Mouse (Mus musculus) midbrain, embryonic 13.5 days (tissue): ENCODE measurements around the gene Sirpa. TPM values are rescaled to one million over a fixed set of nuclear protein-coding genes. Genes with fewer than 3 reads are reported as not detected.
A peak's percentile ranks its signal among the peaks of the same experiment; 100 is the strongest.

Source experiments
- ATAC-seq: fragments of 200-750 bp; cut with Nextera tagmentation; 2 replicates; pipeline ENCODE4 v1.8.0; 2017; ENCODE audit warnings: mild to moderate bottlenecking, moderate TSS enrichment, moderate library complexity
- H3K27ac ChIP-seq: fragments of 300-500 bp; sonication (generic); 2 replicates; pipeline ENCODE4 v1.5.1; 2015; ENCODE audit warnings: inconsistent platforms, mild to moderate bottlenecking, moderate library complexity
- H3K27me3 ChIP-seq: fragments of 300-500 bp; sonication (generic); 2 replicates; pipeline ENCODE4 v1.6.1; 2015; ENCODE audit warnings: mild to moderate bottlenecking, inconsistent platforms
- H3K36me3 ChIP-seq: fragments of 300-500 bp; sonication (generic); 2 replicates; pipeline ENCODE4 v1.6.1; 2015; ENCODE audit warnings: mild to moderate bottlenecking, inconsistent platforms
- H3K4me1 ChIP-seq: fragments of 300-500 bp; sonication (generic); replicated peaks from 2 replicates; pipeline ENCODE4 v1.6.1; 2015; ENCODE audit warnings: inconsistent platforms
- H3K4me2 ChIP-seq: fragments of 300-500 bp; sonication (generic); replicated peaks from 2 replicates; pipeline ENCODE4 v1.6.1; 2015; ENCODE audit warnings: moderate library complexity, mild to moderate bottlenecking, inconsistent platforms
- H3K4me3 ChIP-seq: fragments of 300-500 bp; sonication (generic); replicated peaks from 2 replicates; pipeline ENCODE4 v1.5.1; 2015; ENCODE audit warnings: mild to moderate bottlenecking, inconsistent platforms
- H3K9ac ChIP-seq: fragments of 300-500 bp; sonication (generic); replicated peaks from 2 replicates; pipeline ENCODE4 v1.6.1; 2015; ENCODE audit warnings: mild to moderate bottlenecking, inconsistent platforms
- H3K9me3 ChIP-seq: fragments of 300-500 bp; sonication (generic); 2 replicates; pipeline ENCODE4 v1.6.1; 2016; ENCODE audit warnings: mild to moderate bottlenecking, inconsistent platforms
- WGBS: fragments of 180-500 bp; shearing (Covaris S2); methylation state at CpG from one replicate; pipeline ENCODE4 v1.1.7; 2015; 5-methylcytosine and 5-hydroxymethylcytosine counted together
- polyA plus RNA-seq: library from polyadenylated mRNA; unstranded; fragments of >200 nt; fragmentation: Nextera tagmentation; extraction: Ambion mirVana; gene quantifications from 2 replicates; pipeline ENCODE4 v1.2.1, GENCODE M21; 2015

The Sirpa gene
- polyA plus RNA-seq, 1 experiment from 2014 or later, result 21.0 TPM

DNA sequence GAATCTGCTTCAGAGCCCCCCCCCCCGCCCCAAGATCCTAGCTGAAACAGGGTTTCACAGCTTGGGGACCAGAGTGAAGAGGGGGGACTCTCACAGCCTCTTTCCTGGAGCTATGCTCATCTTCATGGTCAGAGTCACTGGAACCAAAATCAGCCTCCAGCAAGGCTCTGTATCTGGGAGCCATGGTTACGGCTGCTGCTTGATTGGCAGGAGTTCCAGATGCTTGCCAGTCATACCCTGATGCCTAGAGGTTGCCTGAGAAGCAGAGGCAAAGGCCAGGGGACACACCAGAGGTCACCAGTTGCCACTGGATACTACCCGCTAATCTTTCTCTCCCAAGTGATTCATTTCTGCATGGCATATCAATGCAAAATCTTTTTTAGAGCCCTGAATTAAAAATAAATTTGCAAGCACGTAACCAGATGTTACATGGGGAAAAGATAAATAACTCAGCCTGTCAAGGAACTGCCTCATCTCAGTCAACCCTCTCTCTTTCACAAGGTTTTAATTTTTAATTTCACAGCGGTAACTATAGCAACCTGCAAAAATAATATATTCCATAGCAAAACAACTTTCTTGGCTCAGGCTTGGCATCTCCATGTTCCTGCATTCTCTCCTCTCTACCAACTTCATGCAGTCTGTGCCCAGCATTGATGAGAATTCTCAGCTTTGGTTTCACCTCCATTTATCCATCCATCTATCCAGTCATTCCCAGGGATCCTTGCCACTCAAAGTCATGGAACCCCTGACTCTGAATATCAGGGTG, 28.5 kb upstream of the Sirpa start:
- Histone ChIP-seq H3K36me3 (no peaks in the 10 kb centered on the region), H3K27me3 (no peaks in the 10 kb centered on the region), H3K4me3 (no peak overlapping the region), H3K4me1 (peaks cover 13% of the 10 kb centered on the region), H3K9me3 (no peaks in the 10 kb centered on the region; the same call in 1 of the 2 replicates), H3K4me2 (no peak overlapping the region), H3K27ac (peak overlapping the region; percentile 4; the same call in 1 of the 2 replicates), H3K9ac (no peak overlapping the region)
- 63% methylated on average over 5 of the region's 5 CpGs for WGBS
- ATAC-seq, result peak; percentile 71; the same call in 1 of the 2 replicates

DNA sequence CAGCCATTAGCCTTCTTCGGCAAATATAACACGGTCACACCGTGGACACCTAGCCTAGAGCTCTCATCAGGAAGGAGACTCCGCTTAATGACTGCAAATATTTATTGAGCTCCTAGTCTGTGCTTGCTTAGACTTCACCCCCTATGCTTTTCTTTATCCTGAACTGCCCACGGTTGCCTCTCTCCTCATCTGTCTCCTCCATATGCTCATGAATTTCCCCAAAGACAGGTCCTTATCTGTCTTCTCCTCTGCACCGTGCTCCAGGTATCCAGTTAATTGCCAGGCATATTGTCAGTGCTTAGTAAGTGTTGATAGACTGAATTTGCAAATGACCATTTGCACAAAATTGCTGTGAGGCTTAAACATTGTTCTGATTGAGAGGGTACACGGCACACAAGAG, 23.5 kb upstream of the Sirpa start:
- H3K4me3 ChIP-seq, result no peak overlapping the region
- H3K27me3 ChIP-seq, result no peaks in the 10 kb centered on the region; the same call in 1 of the 2 replicates
- peaks cover 15% of the 10 kb centered on the region for H3K4me1 ChIP-seq
- WGBS, result 90% methylated on average over 7 of the region's 7 CpGs
- H3K27ac ChIP-seq, result no peak overlapping the region
- H3K4me2 ChIP-seq, result no peak overlapping the region
- no peaks in the 10 kb centered on the region; the same call in 1 of the 2 replicates for H3K9me3 ChIP-seq
- no peak overlapping the region for H3K9ac ChIP-seq
- no peak for ATAC-seq
- no peaks in the 10 kb centered on the region for H3K36me3 ChIP-seq

DNA sequence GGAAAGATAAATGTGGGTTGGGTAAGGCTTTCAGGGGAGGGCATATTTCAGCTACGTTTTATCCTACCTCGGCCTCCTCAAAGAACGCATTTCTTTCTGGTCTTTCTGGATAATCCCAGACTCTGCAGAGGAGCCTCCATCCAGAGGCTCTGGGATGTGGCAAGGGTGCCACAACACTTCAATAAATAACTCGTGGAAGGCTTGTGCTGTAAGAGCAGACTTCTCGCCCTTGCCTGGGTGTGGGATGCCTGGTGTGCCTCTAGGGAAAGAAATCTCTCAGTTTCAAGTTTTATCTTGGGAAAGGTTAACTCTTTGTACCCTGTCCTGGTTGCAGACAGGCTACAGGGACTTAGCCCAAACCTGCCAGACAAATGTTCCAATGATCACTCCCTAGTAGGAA, 23.1 kb upstream of the Sirpa start:
- no peaks in the 10 kb centered on the region; the same call in 1 of the 2 replicates for H3K9me3 ChIP-seq
- WGBS, result 82% methylated on average over 5 of the region's 5 CpGs
- H3K27ac ChIP-seq, result no peak overlapping the region

DNA sequence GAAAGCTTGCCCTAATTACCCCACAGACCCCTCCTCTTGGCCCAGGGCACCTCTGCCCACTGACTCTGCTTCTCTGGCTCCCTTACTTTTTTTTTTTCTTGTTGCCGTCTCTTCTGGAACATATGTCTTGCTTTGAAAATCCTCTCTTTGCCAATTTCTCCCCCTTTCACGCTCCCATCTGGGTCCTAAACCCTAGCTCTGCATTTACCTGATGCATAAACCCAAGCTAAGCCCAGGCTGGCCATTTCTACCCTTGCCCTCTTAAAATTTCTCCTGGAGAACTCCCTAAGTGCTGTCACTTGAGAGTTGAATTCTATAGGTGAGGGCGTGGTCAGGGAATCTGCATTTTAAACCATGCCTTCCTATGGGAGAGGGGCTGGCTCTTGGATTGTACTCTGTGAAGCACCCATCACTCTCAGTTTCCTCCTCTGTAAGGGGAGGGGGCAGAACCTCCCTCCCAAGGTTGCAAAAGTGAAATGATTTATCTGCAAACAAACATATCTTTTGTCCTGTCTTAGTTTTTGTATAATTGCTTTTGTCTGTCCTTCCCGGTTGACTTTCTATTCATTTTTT, 18.8 kb upstream of the Sirpa start:
- Histone ChIP-seq H3K4me3 (peak overlapping the region; percentile 29), H3K4me1 (peaks cover 20% of the 10 kb centered on the region), H3K27ac (peak overlapping the region; percentile 74), H3K9me3 (no peaks in the 10 kb centered on the region), H3K36me3 (no peaks in the 10 kb centered on the region), H3K4me2 (peak overlapping the region; percentile 56), H3K9ac (no peak overlapping the region), H3K27me3 (peaks cover 7% of the 10 kb centered on the region; the same call in 1 of the 2 replicates)
- 8% methylated on average over 4 of the region's 4 CpGs for WGBS
- ATAC-seq, result peak; percentile 56

More for the DNA sequence above, 23.1 kb upstream of the Sirpa start:
- Histone ChIP-seq H3K36me3 (no peaks in the 10 kb centered on the region), H3K9ac (no peak overlapping the region), H3K4me2 (no peak overlapping the region), H3K27me3 (no peaks in the 10 kb centered on the region; the same call in 1 of the 2 replicates), H3K4me3 (no peak overlapping the region), H3K4me1 (peaks cover 18% of the 10 kb centered on the region)
- no peak for ATAC-seq

DNA sequence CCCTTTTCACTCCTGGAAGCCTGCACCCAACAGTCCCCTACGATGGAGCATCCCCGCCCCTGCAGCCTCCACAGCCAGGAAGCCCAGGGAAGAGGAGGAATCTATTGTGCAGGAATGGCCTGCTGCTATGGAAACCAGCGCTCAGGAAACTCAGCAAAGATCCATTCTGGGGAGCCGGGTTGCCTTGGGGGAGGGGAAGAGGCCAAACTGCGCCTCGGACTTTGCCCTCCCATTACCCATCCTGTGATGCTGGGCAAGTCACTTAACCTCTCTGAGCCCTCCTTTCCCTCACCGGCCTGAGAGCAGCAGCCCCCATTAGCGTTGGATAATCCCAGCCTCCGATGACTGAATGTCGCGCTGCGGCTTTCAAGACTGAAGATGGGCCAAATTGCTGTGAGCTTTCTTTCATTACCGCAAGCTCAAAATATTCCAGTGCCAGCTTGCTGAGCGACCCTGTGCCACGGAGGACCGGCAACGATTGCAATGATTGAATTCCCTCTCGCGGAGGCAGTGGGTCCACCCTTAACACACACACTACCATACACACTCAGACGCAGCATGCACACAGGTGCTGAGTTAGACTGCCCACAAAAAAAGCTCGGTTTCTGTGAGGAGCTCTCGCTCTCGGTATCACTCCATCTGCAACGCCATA, 18.1 kb upstream of the Sirpa start:
- Histone ChIP-seq H3K9me3 (no peaks in the 10 kb centered on the region), H3K27ac (peak overlapping the region; percentile 74), H3K36me3 (no peaks in the 10 kb centered on the region), H3K27me3 (peaks cover 7% of the 10 kb centered on the region; the same call in 1 of the 2 replicates), H3K4me2 (peak overlapping the region; percentile 56), H3K9ac (peak overlapping the region; percentile 45), H3K4me3 (peak overlapping the region; percentile 29), H3K4me1 (peaks cover 20% of the 10 kb centered on the region)
- 4% methylated on average over 24 of the region's 24 CpGs for WGBS
- peak; percentile 92 for ATAC-seq

DNA sequence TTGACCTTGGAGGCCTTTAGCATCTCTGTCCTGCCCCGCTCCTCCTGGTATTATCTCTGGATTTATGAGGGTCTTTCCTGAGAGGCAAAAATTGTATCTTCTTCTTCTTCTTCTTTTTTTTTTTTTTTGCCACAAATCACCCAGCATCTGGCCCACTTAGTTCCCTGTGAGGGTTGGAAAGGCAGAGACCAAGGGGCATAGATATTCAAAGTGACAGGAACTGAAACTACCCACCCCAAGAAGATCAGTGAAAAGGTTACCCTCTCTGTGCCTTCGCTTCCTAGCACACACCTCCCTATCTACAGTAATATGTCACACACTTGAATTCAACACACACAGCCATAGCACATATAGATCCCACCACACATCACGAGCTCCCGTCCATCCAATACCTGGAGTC, 17.5 kb upstream of the Sirpa start:
- no peak overlapping the region for H3K4me3 ChIP-seq
- H3K4me1 ChIP-seq, result peaks cover 20% of the 10 kb centered on the region
- ATAC-seq, result no peak
- peak overlapping the region; percentile 56; the same call in 1 of the 2 replicates for H3K4me2 ChIP-seq
- H3K27ac ChIP-seq, result peak overlapping the region; percentile 74
- H3K9ac ChIP-seq, result peak overlapping the region; percentile 45; the same call in 1 of the 2 replicates
- no peaks in the 10 kb centered on the region for H3K9me3 ChIP-seq
- peaks cover 7% of the 10 kb centered on the region; the same call in 1 of the 2 replicates for H3K27me3 ChIP-seq
- H3K36me3 ChIP-seq, result no peaks in the 10 kb centered on the region
- 98% methylated on average over 4 of the region's 4 CpGs for WGBS

DNA sequence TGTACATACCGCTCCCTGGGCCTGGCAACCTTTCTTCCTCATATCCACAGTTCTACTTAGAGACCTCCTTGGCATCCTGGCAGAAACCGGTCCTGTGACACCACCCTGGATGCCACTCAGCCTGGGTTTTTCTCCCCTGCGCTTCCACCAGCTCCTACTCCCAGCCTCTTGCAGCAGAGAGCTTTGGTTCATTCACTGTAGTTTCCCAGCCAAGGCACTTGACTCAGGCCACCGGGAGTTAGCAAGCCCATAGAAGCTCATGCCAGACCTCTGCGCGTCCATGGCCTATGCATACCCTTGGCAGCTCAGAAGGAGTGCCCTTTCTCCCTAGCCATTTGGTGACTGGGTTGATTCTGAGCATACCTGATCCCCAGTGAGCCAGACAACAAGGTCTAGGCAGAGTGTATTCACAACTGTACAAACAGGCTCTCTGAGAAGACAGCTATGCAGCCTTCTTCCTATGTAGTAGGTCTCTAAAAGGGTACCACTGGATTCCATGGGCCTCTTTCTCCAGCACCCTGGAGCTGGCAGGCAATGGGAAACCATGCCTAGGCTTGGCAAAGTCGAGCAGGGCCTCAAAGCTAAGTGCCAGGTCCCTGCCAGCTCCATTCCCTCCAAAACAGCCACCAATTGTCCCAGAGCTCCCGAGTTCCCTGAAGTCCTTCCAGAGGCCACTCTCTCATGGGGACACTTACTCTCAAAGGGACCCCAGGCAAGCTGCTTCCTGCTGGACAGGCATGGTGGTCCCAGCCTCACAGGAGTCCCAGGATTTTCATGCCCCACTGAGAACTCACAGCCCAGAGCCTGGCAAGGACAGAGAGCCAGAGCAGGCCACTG, 15.8 kb upstream of the Sirpa start:
- no peak overlapping the region for H3K27ac ChIP-seq
- H3K4me2 ChIP-seq, result no peak overlapping the region
- no peaks in the 10 kb centered on the region for H3K36me3 ChIP-seq
- no peak for ATAC-seq
- WGBS, result 89% methylated on average over 8 of the region's 8 CpGs
- H3K4me1 ChIP-seq, result peaks cover 20% of the 10 kb centered on the region
- H3K9ac ChIP-seq, result no peak overlapping the region
- peaks cover 7% of the 10 kb centered on the region; the same call in 1 of the 2 replicates for H3K27me3 ChIP-seq
- H3K4me3 ChIP-seq, result no peak overlapping the region
- no peaks in the 10 kb centered on the region for H3K9me3 ChIP-seq

DNA sequence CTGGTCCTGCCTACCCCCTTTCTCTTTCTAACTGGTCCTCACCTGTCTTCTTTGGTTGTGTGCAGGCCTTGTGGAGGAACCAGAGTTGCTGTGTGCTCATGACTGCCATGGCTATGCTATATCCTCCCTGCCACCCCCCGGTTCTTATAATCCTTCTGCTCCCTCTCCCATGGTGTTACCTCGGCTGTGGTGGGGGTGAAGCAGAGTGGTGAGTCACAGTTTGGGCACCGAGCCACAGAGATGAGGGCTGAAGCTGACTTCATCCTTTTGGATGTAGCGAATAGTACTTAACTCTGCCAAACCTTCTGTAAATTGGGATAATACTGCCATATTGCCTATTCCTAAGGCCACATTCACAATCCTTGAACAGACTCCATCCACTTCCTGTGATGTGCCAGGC, 12.0 kb upstream of the Sirpa start:
- Histone ChIP-seq H3K9me3 (no peaks in the 10 kb centered on the region), H3K27me3 (0 out of 2 replicates have a peak, but pooled peaks cover 7% of the 10 kb centered on the region), H3K27ac (no peak overlapping the region), H3K4me2 (no peak overlapping the region), H3K36me3 (no peaks in the 10 kb centered on the region), H3K9ac (no peak overlapping the region), H3K4me3 (no peak overlapping the region), H3K4me1 (peaks cover 26% of the 10 kb centered on the region)
- ATAC-seq, result no peak
- WGBS, result 90% methylated on average over 4 of the region's 4 CpGs

DNA sequence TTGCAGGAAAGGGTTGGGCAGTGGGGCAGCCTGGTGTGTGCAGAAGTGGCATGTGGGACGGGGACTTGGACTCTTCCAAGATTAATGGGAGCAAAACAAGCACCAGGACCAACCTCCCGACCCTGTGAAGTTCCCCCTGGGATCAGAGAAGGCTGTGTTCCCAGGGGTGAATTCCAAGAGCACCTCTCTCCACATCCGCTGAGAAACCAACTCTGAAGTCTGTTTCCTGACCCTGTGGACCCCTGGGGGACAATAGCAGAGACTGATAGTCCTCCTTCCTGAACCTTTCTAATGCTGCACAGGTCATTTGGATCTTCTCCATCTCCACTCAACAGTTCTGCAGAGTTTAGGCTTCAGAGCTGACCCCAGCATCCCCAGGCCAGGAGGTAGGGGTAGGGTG, 10.8 kb upstream of the Sirpa start:
- H3K4me3 ChIP-seq, result no peak overlapping the region
- H3K27ac ChIP-seq, result no peak overlapping the region
- H3K27me3 ChIP-seq, result 0 out of 2 replicates have a peak, but pooled peaks cover 4% of the 10 kb centered on the region
- H3K4me1 ChIP-seq, result peaks cover 26% of the 10 kb centered on the region
- no peak for ATAC-seq
- H3K36me3 ChIP-seq, result no peaks in the 10 kb centered on the region
- no peak overlapping the region for H3K4me2 ChIP-seq
- 61% methylated on average over 3 of the region's 3 CpGs for WGBS
- no peaks in the 10 kb centered on the region for H3K9me3 ChIP-seq
- no peak overlapping the region for H3K9ac ChIP-seq

DNA sequence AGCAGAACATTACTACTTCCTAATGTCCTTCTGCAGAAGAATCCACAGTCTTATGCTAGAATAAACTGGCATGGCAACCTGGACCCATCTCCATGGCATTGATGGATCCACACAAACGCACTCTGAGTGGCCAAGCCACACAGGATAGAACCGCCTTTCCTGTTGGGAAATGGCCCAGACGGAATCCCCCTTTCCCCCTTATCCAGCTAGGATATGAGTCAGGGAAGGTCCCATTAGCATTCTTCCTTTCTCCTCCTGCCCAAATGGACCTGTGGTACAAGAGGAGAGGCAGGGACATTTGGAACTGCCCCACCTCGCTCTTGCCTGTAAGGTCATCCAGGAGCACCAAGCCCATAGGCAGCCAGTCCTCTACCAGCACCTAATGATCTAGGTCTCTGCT, 10.4 kb upstream of the Sirpa start:
- WGBS, result 95% methylated on average over 4 of the region's 4 CpGs
- Histone ChIP-seq H3K9ac (no peak overlapping the region), H3K4me3 (no peak overlapping the region), H3K4me1 (peaks cover 26% of the 10 kb centered on the region), H3K9me3 (no peaks in the 10 kb centered on the region), H3K27ac (no peak overlapping the region), H3K4me2 (no peak overlapping the region), H3K36me3 (no peaks in the 10 kb centered on the region), H3K27me3 (0 out of 2 replicates have a peak, but pooled peaks cover under 1% of the 10 kb centered on the region)
- ATAC-seq, result no peak

DNA sequence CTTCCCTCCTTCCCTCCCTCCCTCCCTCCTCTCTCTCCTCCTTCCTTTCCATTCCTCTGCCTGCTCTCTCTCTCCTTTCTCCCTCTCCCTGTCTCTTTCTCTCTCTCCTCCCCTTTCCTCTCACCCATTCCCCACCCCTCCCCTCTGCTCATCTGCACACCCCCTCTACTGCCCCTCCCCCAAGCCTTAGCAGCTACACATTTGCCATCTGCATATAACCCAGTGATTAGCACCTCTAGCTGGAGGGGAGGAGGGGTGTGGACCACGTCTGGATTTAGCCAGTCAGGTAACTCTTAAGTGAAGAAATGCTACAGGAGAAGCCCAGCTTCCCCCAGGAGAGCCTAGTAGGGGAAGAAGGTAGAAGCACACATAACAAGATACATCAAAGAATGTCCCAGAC, 7.7 kb upstream of the Sirpa start:
- Histone ChIP-seq H3K4me1 (peaks cover 30% of the 10 kb centered on the region), H3K27me3 (no peaks in the 10 kb centered on the region), H3K27ac (no peak overlapping the region), H3K36me3 (no peaks in the 10 kb centered on the region), H3K9ac (no peak overlapping the region), H3K4me3 (no peak overlapping the region), H3K4me2 (no peak overlapping the region), H3K9me3 (no peaks in the 10 kb centered on the region)
- ATAC-seq, result no peak
- 13% methylated on average over 1 of the region's 1 CpGs for WGBS
